Mouse (Mus musculus) cortical plate, adult 2 months (tissue): Measurements from ENCODE around the gene Sct.

ENCODE experiments used
- CTCF ChIP-seq: fragments of 200-500 bp; IDR thresholded peaks from 2 replicates; pipeline ENCODE4 v1.5.1; 2011; ENCODE audit warnings: mild to moderate bottlenecking, control low read depth, low read length; ENCODE audit not compliant: insufficient read depth; ENCODE audit errors: extremely low read depth
- POLR2A ChIP-seq: fragments of 200-500 bp; IDR thresholded peaks from 2 replicates; pipeline ENCODE4 v1.6.1; 2011; ENCODE audit warnings: mild to moderate bottlenecking, low read length, control low read depth; ENCODE audit not compliant: insufficient read depth; ENCODE audit errors: extremely low read depth

GRCm38 (mm10) chr7:141264761-141265410, 14.0 kb downstream of the Sct start:
- TF ChIP-seq POLR2A: no peak
- TF ChIP-seq CTCF: no peak
